Mouse (Mus musculus) hindbrain, postnatal 0 days (tissue): ENCODE measurements around the gene Fam189b. TPM values are rescaled to one million over a fixed set of nuclear protein-coding genes. Genes with fewer than 3 reads are reported as not detected.
"Not testable (repeated sequence)": the region's sequence is repeated elsewhere in the genome, so short reads cannot be mapped to it uniquely, and the experiment has no call there.

Source experiments
- ATAC-seq: fragments of 200-750 bp; cut with Nextera tagmentation; 2 replicates; pipeline ENCODE4 v1.8.0; 2017; ENCODE audit warnings: mild to moderate bottlenecking, moderate TSS enrichment, moderate library complexity
- DNase-seq: peaks from one replicate; pipeline ENCODE4 v3.0.0-alpha.2; 2015; ENCODE audit warnings: low spot score
- H3K27ac ChIP-seq: fragments of 300-500 bp; sonication (generic); 2 replicates; pipeline ENCODE4 v1.5.1; 2014; ENCODE audit warnings: mild to moderate bottlenecking
- H3K27me3 ChIP-seq: fragments of 300-500 bp; sonication (generic); 2 replicates; pipeline ENCODE4 v1.6.1; 2014; ENCODE audit warnings: low read length, mixed read lengths; ENCODE audit not compliant: insufficient read depth
- H3K36me3 ChIP-seq: fragments of 300-500 bp; sonication (generic); 2 replicates; pipeline ENCODE4 v1.6.1; 2014; ENCODE audit warnings: low read length, mixed read lengths; ENCODE audit not compliant: insufficient read depth
- H3K4me1 ChIP-seq: fragments of 300-500 bp; sonication (generic); 2 replicates; pipeline ENCODE4 v1.6.1; 2014; ENCODE audit warnings: antibody characterized with exemption, low read length, mixed read lengths; ENCODE audit not compliant: insufficient read depth
- H3K4me2 ChIP-seq: fragments of 300-500 bp; sonication (generic); 2 replicates; pipeline ENCODE4 v1.6.1; 2014; ENCODE audit warnings: low read depth, mild to moderate bottlenecking, low read length, moderate library complexity, mixed read lengths
- H3K4me3 ChIP-seq: fragments of 300-500 bp; sonication (generic); 2 replicates; pipeline ENCODE4 v1.5.1; 2014; ENCODE audit warnings: low read length
- H3K9ac ChIP-seq: fragments of 300-500 bp; sonication (generic); replicated peaks from 2 replicates; pipeline ENCODE4 v1.6.1; 2014; ENCODE audit warnings: mild to moderate bottlenecking, low read length, moderate library complexity, mixed read lengths
- H3K9me3 ChIP-seq: fragments of 300-500 bp; sonication (generic); 2 replicates; pipeline ENCODE4 v1.6.1; 2016; ENCODE audit warnings: low read length, mixed read lengths
- CTCF ChIP-seq: IDR thresholded peaks from 2 replicates; pipeline ENCODE4 v1.5.1; 2016; ENCODE audit warnings: antibody characterized with exemption, control low read depth, low read depth
- WGBS: fragments of 180-500 bp; shearing (Covaris S2); extraction: QIAGEN DNeasy Blood & Tissue Kit; methylation state at CpG from one replicate; pipeline ENCODE4 v1.1.7; 2014; 5-methylcytosine and 5-hydroxymethylcytosine counted together
- polyA plus RNA-seq: library from polyadenylated mRNA; unstranded; fragments of >200 nt; fragmentation: Nextera tagmentation; extraction: Ambion mirVana; gene quantifications from 2 replicates; pipeline ENCODE4 v1.2.1, GENCODE M21; 2015
- total RNA-seq: library from RNA; depleted of rRNA; stranded (reverse); fragments of >200 nt; gene quantifications from 2 replicates; pipeline ENCODE4 v1.2.3, GENCODE M21; 2014

The Fam189b gene
- total and polyA plus RNA-seq, 2 experiments from 2014 or later, result 15.2 to 29.2 TPM

GRCm38 (mm10) chr3:89214681-89215411, 31.9 kb downstream of the Fam189b start, which contains the start of gene Thbs3:
Thbs3 (plus strand) TSS chr3:89215180.
- peaks cover 5% of the 10 kb centered on the region; the same call in 1 of the 2 replicates for H3K36me3 ChIP-seq
- no peaks in the 10 kb centered on the region for H3K27me3 ChIP-seq
- ATAC-seq (0 out of 2 replicates have a peak, but pooled peaks have one; percentile 6), DNase-seq (peak; percentile 57)
- WGBS, result under 1% methylated on average over 19 of the region's 19 CpGs
- H3K9ac ChIP-seq, result peak within 1 kb of the TSS; percentile 75
- no peak for TF ChIP-seq CTCF
- H3K4me3 ChIP-seq, result peak within 1 kb of the TSS; percentile 79
- peak within 1 kb of the TSS; percentile 74 for H3K4me2 ChIP-seq
- peaks cover 16% of the 10 kb centered on the region; the same call in 1 of the 2 replicates for H3K4me1 ChIP-seq
- no peaks in the 10 kb centered on the region for H3K9me3 ChIP-seq
- peak within 1 kb of the TSS; percentile 96 for H3K27ac ChIP-seq

GRCm38 (mm10) chr3:89215853-89216252, 32.9 kb downstream of the Fam189b start:
- peak overlapping the region; percentile 96 for H3K27ac ChIP-seq
- H3K9me3 ChIP-seq, result no peaks in the 10 kb centered on the region
- H3K4me1 ChIP-seq, result peaks cover 16% of the 10 kb centered on the region; the same call in 1 of the 2 replicates
- ATAC-seq, result peak; percentile 52
- no peaks in the 10 kb centered on the region for H3K27me3 ChIP-seq
- peak; percentile 96 for TF ChIP-seq CTCF
- WGBS, result under 1% methylated on average over 6 of the region's 6 CpGs
- peak overlapping the region; percentile 74 for H3K4me2 ChIP-seq
- H3K36me3 ChIP-seq, result no peaks in the 10 kb centered on the region
- H3K9ac ChIP-seq, result no peak overlapping the region
- peak overlapping the region; percentile 79 for H3K4me3 ChIP-seq
- peak; percentile 96 for DNase-seq

DNA sequence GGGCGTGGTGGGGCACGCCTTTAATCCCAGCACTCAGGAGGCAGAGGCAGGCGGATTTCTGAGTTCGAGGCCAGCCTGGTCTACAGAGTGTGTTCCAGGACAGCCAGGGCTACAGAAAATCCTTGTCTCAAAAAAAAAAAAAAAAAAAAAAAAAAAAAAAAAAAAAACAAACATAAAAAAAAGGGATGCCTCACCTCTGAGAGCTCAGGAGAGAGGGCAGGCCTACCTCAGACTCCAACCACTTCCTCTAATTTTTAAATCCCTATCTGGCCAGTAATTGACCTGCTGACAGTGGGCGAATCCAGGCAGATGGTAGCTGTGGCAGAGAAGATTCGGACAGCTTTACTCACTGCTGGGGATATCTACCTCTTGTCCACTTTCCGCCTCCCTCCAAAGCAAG, 33.5 kb downstream of the Fam189b start:
- H3K9me3 ChIP-seq, H3K4me3 ChIP-seq, H3K36me3 ChIP-seq, H3K27me3 ChIP-seq, DNase-seq, ATAC-seq, H3K27ac ChIP-seq, H3K4me2 ChIP-seq, H3K9ac ChIP-seq: not testable (repeated sequence)
- WGBS, result 60% methylated on average over 7 of the region's 7 CpGs
- H3K4me1 ChIP-seq, result peaks cover 16% of the 10 kb centered on the region; the same call in 1 of the 2 replicates

DNA sequence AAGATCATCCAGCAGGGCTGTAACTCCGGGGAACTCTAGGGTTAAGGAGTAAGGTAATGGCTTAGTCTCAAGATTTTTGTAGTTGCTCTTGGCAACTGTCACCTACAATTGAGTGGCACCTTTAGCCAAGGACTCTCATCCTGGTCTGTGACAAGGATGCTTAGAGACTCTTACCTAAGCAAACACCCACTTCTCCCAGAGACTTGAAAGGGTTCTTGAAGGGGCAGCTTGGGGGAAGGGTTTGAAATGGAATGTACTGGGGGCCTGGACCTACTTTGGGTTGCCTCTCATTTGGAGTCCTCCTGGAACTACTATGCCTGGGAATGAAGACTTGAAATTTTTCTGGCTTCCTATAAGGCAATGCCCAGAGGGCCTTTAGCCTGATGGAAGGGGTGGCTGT, 35.3 kb downstream of the Fam189b start:
- no peaks in the 10 kb centered on the region for H3K27me3 ChIP-seq
- DNase-seq (no peak), ATAC-seq (no peak)
- peaks cover 7% of the 10 kb centered on the region; the same call in 1 of the 2 replicates for H3K4me1 ChIP-seq
- H3K27ac ChIP-seq, result no peak overlapping the region
- no peaks in the 10 kb centered on the region for H3K9me3 ChIP-seq
- H3K9ac ChIP-seq, result no peak overlapping the region
- H3K36me3 ChIP-seq, result no peaks in the 10 kb centered on the region
- no peak for TF ChIP-seq CTCF
- no peak overlapping the region for H3K4me3 ChIP-seq
- whole genome bisulfite sequencing, result 83% methylated on average over 1 of the region's 1 CpGs
- no peak overlapping the region for H3K4me2 ChIP-seq

DNA sequence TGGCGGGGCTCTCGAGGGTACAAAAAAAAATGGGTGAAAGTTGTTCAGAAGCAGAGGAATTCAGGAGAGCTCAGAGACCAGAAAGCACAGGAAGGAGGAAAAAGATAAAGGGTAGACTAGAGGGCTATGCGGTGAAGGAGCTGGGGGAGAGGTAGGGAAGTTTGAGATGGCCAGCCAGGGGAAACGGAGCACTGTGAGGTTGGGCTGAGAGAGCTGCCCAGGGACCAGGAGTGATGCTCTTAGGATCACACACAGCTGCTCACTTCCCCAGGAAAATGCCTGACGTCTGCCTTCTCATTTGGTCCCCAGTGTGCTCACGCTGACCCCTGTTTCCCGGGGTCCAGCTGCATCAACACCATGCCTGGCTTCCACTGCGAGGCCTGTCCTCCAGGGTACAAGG, 36.6 kb downstream of the Fam189b start:
- Histone ChIP-seq H3K4me1 (peaks cover 7% of the 10 kb centered on the region; the same call in 1 of the 2 replicates), H3K4me3 (no peak overlapping the region), H3K4me2 (no peak overlapping the region), H3K27ac (no peak overlapping the region), H3K36me3 (no peaks in the 10 kb centered on the region), H3K9me3 (no peaks in the 10 kb centered on the region), H3K9ac (no peak overlapping the region), H3K27me3 (no peaks in the 10 kb centered on the region)
- no peak for DNase-seq
- no peak for ATAC-seq
- TF ChIP-seq CTCF, result no peak
- 38% methylated on average over 8 of the region's 8 CpGs for WGBS

- Histone ChIP-seq H3K27me3 (no peaks in the 10 kb centered on the region), H3K4me3 (no peak overlapping the region), H3K27ac (no peak overlapping the region), H3K4me2 (no peak overlapping the region), H3K36me3 (no peaks in the 10 kb centered on the region), H3K9me3 (no peaks in the 10 kb centered on the region), H3K9ac (no peak overlapping the region), H3K4me1 (peaks cover 12% of the 10 kb centered on the region; the same call in 1 of the 2 replicates)
- ATAC-seq (no peak), DNase-seq (no peak)
- no peak for TF ChIP-seq CTCF
- whole genome bisulfite sequencing, result 52% methylated on average over 5 of the region's 5 CpGs
Measured at GRCm38 (mm10) chr3:89221167-89221566, 38.2 kb downstream of the Fam189b start.

DNA sequence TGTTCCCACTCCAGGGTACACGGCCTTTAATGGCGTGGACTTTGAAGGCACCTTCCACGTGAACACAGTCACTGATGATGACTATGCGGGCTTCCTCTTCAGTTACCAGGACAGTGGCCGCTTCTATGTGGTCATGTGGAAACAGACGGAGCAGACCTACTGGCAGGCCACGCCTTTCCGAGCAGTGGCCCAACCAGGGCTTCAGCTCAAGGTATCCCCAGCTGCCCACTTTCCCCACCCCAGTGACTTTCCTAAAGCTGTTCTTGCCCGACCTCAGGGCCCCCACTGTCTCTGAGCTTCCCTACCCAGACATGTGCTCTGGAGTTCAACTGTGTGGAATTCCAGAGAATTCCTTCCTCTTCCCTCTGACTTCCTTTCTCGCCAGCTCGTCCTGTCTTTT, 41.9 kb downstream of the Fam189b start:
- no peaks in the 10 kb centered on the region for H3K36me3 ChIP-seq
- WGBS, result 29% methylated on average over 11 of the region's 11 CpGs
- H3K4me3 ChIP-seq, result peak overlapping the region; percentile 40
- peaks cover 12% of the 10 kb centered on the region; the same call in 1 of the 2 replicates for H3K4me1 ChIP-seq
- H3K9me3 ChIP-seq, result no peaks in the 10 kb centered on the region
- peak overlapping the region; percentile 78 for H3K27ac ChIP-seq
- TF ChIP-seq CTCF, result no peak
- no peaks in the 10 kb centered on the region for H3K27me3 ChIP-seq
- DNase-seq (no peak), ATAC-seq (no peak)
- H3K9ac ChIP-seq, result peak overlapping the region; percentile 41
- H3K4me2 ChIP-seq, result peak overlapping the region; percentile 68
